Mouse (Mus musculus) myocyte (in vitro differentiated cells): Measurements from ENCODE around the gene Csnk2b. TPM values are rescaled to one million over a fixed set of nuclear protein-coding genes. Genes with fewer than 3 reads are reported as not detected.

Experiments
- H3K27me3 ChIP-seq: one replicate; pipeline ENCODE4 v1.6.1; 2011; ENCODE audit not compliant: control insufficient read depth, insufficient read depth, insufficient read length
- H3K36me3 ChIP-seq: one replicate; pipeline ENCODE4 v1.6.1; 2011; ENCODE audit not compliant: control insufficient read depth, insufficient read depth
- H3K4me2 ChIP-seq: one replicate; pipeline ENCODE4 v1.6.1; 2011; ENCODE audit warnings: low read depth, control low read depth
- H3K4me3 ChIP-seq: one replicate; pipeline ENCODE4 v1.5.1; 2011; ENCODE audit warnings: mild to moderate bottlenecking, control low read depth, moderate library complexity
- H3K79me2 ChIP-seq: one replicate; pipeline ENCODE4 v1.6.1; 2011; ENCODE audit not compliant: control insufficient read depth, insufficient read depth
- H3ac ChIP-seq: one replicate; pipeline ENCODE4 v1.6.1; 2011; ENCODE audit not compliant: control insufficient read depth, insufficient read length
- E2F4 ChIP-seq: IDR thresholded peaks from one replicate; pipeline ENCODE4 v1.6.1; 2011; ENCODE audit warnings: mild to moderate bottlenecking, control low read depth, moderate library complexity; ENCODE audit not compliant: insufficient read depth
- POLR2AphosphoS2 ChIP-seq: IDR thresholded peaks from one replicate; pipeline ENCODE4 v1.6.1; 2011; ENCODE audit warnings: low read depth, control low read depth; ENCODE audit not compliant: insufficient read length
- SRF ChIP-seq: IDR thresholded peaks from one replicate; pipeline ENCODE4 v1.6.1; 2011; ENCODE audit warnings: low read depth; ENCODE audit not compliant: control insufficient read depth, insufficient read length
- TCF3 ChIP-seq: IDR thresholded peaks from one replicate; pipeline ENCODE4 v1.6.1; 2011; ENCODE audit warnings: low read depth, control low read depth; ENCODE audit not compliant: insufficient read length
- polyA plus RNA-seq: library from polyadenylated mRNA; unstranded; fragments of >200 nt; fragmentation: generic; extraction: Trizol; gene quantifications from one replicate; pipeline ENCODE4 v1.2.1, GENCODE M21; 2012; ENCODE audit warnings: missing spikeins

Gene Csnk2b
- polyA plus RNA-seq, 1 experiment: 320 TPM

DNA sequence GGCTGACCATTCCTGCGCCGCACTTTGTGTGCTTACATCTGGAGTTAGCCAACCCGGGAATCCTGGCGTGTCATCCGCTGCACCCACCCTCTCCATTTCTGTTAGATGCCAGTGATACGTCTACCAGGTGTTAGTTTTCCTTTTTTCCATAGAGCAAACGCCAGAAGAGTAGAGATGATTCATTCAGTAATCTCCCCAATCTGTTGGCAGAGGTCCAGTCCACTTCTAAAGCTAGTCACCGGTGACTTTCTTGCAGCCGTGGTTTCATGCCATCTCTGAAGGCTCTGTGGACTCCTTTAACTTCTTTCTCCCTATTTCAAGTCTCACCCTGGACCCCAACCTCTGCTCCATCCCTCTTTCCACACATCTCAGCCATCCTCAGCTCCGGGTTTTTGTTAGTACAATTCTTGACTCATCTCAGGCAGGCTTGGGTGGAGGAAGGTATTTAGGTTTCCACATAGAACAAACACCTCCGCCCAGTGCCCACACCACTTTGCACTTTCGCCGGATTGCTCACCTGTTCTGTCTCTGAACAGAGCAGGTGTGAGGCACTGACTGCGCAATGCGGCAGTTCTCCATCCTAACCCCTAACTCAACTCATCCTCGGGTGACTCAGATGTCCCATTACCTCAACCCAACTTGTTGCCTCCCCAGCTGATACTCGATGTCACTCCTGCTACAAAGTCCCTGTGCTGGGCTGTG, 53.5 kb downstream of the Csnk2b start:
- no peak overlapping the region for H3K4me3 ChIP-seq
- H3K36me3 ChIP-seq: no peaks in the 10 kb centered on the region
- no peak overlapping the region for H3K4me2 ChIP-seq
- TF ChIP-seq E2F4 (no peak), TCF3 (no peak), SRF (no peak), POLR2AphosphoS2 (no peak)
- no peak overlapping the region for H3ac ChIP-seq
- H3K27me3 ChIP-seq: no peaks in the 10 kb centered on the region
- H3K79me2 ChIP-seq: no peaks in the 10 kb centered on the region

Other genes starting within 250 kb of the Csnk2b start
- gene Zbtb12, start 242.6 kb downstream of the Csnk2b start, polyA plus RNA-seq: 10.2 TPM
- not detected for gene Gm20547, start 240.0 kb downstream of the Csnk2b start, polyA plus RNA-seq
- gene C2, start 223.8 kb downstream of the Csnk2b start, polyA plus RNA-seq: 0.43 TPM
- gene Ehmt2, start 223.6 kb downstream of the Csnk2b start, polyA plus RNA-seq: 94.5 TPM
- 14.6 TPM for gene Slc44a4, start 207.6 kb downstream of the Csnk2b start, polyA plus RNA-seq
- 30.1 TPM for gene Neu1, start 190.8 kb downstream of the Csnk2b start, polyA plus RNA-seq
- 7.3 TPM for gene Hspa1b, start 162.8 kb downstream of the Csnk2b start, polyA plus RNA-seq
- gene Gm20481, start 152.1 kb downstream of the Csnk2b start, polyA plus RNA-seq: not detected
- 1.8 TPM for gene Hspa1a, start 149.9 kb downstream of the Csnk2b start, polyA plus RNA-seq
- gene Hspa1l, start 149.3 kb downstream of the Csnk2b start, polyA plus RNA-seq: 1.3 TPM
- 52.3 TPM for gene Lsm2, start 140.2 kb downstream of the Csnk2b start, polyA plus RNA-seq
- gene Vars, start 121.1 kb downstream of the Csnk2b start, polyA plus RNA-seq: 208 TPM
- 0.05 TPM for gene Vwa7, start 105.5 kb downstream of the Csnk2b start, polyA plus RNA-seq
- 0.14 TPM for gene Sapcd1, start 94.0 kb downstream of the Csnk2b start, polyA plus RNA-seq
- gene Msh5, start 75.3 kb downstream of the Csnk2b start, polyA plus RNA-seq: 2.1 TPM
- gene Clic1, start 72.1 kb downstream of the Csnk2b start, polyA plus RNA-seq: 412 TPM
- gene Ddah2, start 63.0 kb downstream of the Csnk2b start, polyA plus RNA-seq: 101 TPM
- gene Ly6g6c, start 56.7 kb downstream of the Csnk2b start, polyA plus RNA-seq: 0.18 TPM
- gene Mpig6b, start 55.9 kb downstream of the Csnk2b start, polyA plus RNA-seq: not detected
- not detected for gene Ly6g6e, start 45.2 kb downstream of the Csnk2b start, polyA plus RNA-seq
- gene Ly6g6d, start 44.0 kb downstream of the Csnk2b start, polyA plus RNA-seq: not detected
- not detected for gene Ly6g6f, start 36.4 kb downstream of the Csnk2b start, polyA plus RNA-seq
- 64.7 TPM for gene Abhd16a, start 32.8 kb downstream of the Csnk2b start, polyA plus RNA-seq
- gene Ly6g5c, start 13.8 kb downstream of the Csnk2b start, polyA plus RNA-seq: not detected
- 0.11 TPM for gene Ly6g5b, start 6.6 kb downstream of the Csnk2b start, polyA plus RNA-seq
- gene Gpank1, start 598 bp downstream of the Csnk2b start, polyA plus RNA-seq: 17.4 TPM
- gene D17H6S53E, start 4.3 kb upstream of the Csnk2b start, polyA plus RNA-seq: 12.8 TPM
- 0.18 TPM for gene Apom, start 10.0 kb upstream of the Csnk2b start, polyA plus RNA-seq
- 271 TPM for gene Bag6, start 13.1 kb upstream of the Csnk2b start, polyA plus RNA-seq
- gene Prrc2a, start 42.8 kb upstream of the Csnk2b start, polyA plus RNA-seq: 153 TPM
- gene Aif1, start 54.0 kb upstream of the Csnk2b start, polyA plus RNA-seq: not detected
- 4.3 TPM for gene Lst1, start 66.4 kb upstream of the Csnk2b start, polyA plus RNA-seq
- 0.05 TPM for gene Ltb, start 72.4 kb upstream of the Csnk2b start, polyA plus RNA-seq
- gene Tnf, start 80.0 kb upstream of the Csnk2b start, polyA plus RNA-seq: 0.05 TPM
- gene Lta, start 83.3 kb upstream of the Csnk2b start, polyA plus RNA-seq: 0.26 TPM
- 0.18 TPM for gene Gm16181, start 98.8 kb upstream of the Csnk2b start, polyA plus RNA-seq
- gene Atp6v1g2, start 111.6 kb upstream of the Csnk2b start, polyA plus RNA-seq: 2.0 TPM
- 27.1 TPM for gene Nfkbil1, start 113.7 kb upstream of the Csnk2b start, polyA plus RNA-seq
- 268 TPM for gene Ddx39b, start 119.7 kb upstream of the Csnk2b start, polyA plus RNA-seq
- 38.3 TPM for gene H2-D1, start 140.7 kb upstream of the Csnk2b start, polyA plus RNA-seq
- 6.6 TPM for gene H2-Q1, start 198.4 kb upstream of the Csnk2b start, polyA plus RNA-seq
- 0.17 TPM for gene H2-Q2, start 220.2 kb upstream of the Csnk2b start, polyA plus RNA-seq